Mouse (Mus musculus) left cerebral cortex, adult 11 months (tissue): ENCODE measurements around the gene Mob3a.

Experiments
- DNase-seq: peaks from one replicate; pipeline ENCODE4 v3.0.0; 2022; ENCODE audit warnings: low spot score

Mob3a gene

GRCm38 (mm10) chr10:80700038-80700504, 1.7 kb downstream of the Mob3a start:
- DNase-seq: no peak

DNA sequence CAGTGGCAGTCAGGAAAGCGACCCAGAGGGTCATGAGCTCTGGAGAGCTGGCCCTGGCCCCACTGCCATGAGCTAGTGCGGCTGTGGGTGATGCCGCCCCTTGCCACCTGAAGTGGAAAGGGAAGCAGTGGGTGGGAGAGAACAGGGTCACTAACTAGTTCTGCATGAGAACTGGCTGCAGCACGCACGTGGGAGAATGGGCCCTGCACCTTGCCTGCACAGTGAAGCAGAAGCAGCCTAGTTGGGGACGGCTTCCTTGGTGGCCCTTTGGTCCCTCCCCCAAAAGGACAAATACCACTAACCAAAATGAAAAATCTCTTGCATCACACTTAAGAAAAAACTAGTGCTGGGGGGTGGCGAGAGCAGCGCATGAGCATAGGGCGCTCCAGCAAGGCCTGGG, 3.2 kb downstream of the Mob3a start:
- no peak for DNase-seq

DNA sequence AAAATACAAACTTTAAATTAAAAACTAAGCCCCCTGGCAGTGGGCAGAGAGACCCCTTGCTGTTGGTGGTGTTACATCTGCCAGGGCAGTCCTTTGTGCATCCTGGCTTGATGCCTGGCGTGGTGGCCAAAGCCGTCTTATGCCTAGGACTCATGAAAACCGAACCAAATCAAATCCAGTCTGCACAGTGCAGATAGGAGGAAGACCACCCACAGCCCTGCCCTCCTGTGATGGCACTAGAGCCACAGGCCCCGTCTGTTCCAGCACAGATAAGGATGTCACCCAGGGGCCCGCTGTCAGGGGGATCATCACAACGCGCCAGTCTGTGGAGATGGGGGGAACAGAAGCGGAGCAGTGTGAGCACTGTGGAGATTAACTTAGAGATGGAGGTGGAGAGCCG, 4.0 kb downstream of the Mob3a start:
- no peak for DNase-seq

GRCm38 (mm10) chr10:80697393-80697787, 4.4 kb downstream of the Mob3a start:
- DNase-seq: no peak

DNA sequence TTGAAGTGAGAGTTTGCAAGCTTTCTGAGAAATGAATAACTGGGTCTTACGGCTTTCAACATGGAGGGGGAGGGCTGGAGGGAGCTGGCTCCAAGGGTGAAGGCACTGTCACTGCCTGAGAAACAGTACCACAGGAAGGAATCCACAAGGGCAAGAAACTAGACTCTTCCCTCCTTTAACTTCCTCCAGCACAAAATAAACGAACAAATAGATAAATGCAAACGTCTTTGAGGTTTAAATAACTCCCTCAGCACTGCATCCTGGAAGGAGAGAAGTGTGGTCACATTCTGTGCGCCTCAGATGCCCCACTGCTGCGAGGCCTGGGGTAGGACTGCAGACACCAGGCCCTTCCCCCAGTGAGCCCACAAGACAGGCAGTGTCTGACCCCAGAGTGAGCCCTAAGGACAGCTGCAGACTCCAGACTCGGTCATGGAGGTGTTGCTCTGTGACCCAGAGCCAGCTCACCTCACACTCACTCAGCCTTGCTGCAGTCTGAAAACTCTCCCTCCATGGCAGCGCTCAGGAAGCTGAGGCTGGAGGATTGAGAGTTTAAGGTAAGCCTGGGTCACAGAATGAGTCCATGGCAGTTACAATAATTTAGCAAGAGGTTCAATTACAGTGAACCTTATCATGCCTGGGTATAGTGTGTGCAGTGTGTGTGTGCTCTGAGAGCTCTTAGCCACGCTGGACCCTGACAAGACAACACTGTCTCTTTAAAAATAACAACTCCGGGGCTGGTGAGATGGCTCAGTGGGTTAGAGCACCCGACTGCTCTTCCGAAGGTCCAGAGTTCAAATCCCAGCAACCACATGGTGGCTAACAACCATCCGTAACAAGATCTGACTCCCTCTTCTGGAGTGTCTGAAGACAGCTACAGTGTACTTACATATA, 5.0 kb downstream of the Mob3a start:
- no peak for DNase-seq

- no peak for DNase-seq
Measured at GRCm38 (mm10) chr10:80695801-80696501, 5.8 kb downstream of the Mob3a start.

GRCm38 (mm10) chr10:80695186-80695585, 6.6 kb downstream of the Mob3a start:
- no peak for DNase-seq

DNA sequence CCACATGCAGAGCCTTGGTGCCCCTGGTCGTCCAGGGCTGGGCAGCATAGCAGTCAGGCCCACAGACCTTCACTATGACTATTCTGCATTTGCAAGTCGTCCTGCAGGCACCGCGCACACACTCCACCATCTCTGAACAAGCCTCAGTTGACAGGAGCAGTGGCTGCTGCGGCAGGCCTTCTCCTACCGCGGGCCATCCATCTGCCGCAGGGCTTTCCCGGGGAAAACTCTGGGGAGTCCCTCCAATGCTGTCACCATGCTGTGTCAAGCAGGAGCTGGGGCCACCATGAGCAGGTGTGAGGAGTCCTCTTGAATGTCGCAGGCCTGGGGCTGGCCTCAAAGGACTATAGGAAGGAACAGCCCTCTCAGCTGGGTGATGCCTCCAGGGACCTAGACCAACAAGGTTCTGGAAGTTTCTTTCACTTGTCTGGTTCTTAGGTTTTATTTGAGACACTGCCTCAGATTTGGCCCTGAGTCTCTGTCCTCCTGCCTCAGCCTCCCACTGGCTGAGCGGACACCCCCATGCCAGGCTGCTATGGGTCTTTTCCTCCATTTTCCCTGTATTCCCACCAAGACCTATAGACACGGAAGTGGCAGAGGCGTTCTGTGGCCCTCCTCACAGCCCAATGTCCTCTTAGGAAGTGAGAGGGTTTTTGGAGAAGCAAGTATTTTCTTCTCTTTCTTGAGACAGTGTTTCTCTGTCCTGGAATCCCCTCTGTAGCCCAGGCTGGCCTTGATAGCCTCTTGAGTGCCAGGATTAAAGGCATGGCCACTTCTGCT, 7.4 kb downstream of the Mob3a start:
- no peak for DNase-seq

GRCm38 (mm10) chr10:80693401-80694045, 8.3 kb downstream of the Mob3a start:
- no peak for DNase-seq

DNA sequence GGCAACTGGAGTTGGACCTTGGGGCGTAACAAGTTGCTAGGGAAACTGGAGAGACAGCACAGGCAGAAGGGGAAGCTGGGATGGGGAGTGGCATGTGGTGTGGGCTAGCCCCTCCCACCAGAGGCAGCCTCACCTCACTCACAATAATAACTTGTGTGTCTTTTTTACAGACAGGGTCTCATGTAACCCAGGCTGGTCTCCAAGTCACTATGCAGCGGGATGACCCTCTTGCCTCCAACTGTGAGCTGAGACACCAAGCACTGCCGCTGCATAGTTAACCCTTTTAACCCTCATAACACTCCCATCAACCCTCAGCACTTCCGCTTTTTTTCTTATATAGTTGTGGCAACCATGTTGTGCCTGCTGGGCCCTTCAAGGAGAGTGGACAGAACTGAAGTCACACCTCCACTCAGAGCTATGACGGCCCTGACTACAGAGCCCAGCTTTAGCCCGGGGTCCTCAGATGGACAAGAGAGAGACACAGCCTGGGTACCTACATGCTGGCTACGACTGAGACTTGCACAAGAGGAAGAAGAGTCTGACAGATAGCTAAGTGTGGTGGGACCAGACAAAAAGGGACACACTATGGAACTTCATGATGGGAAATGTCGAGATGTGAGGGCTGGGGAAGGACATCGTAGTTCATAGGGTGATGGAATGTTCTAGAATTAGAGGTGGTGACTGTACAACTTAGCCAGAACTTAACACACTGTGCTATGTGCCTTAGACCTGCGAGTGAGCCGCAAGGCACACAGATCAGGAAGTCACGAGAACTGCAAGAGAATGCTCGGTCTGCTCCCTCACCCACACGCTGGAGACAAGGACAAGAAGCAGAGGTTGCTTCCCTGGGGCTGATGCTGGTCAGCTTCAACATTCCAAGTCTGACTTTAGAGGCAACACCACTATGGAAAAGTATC, 9.3 kb downstream of the Mob3a start:
- DNase-seq: no peak

- DNase-seq: no peak
Measured at GRCm38 (mm10) chr10:80687850-80688249, 13.9 kb downstream of the Mob3a start.

GRCm38 (mm10) chr10:80686617-80687016, 15.2 kb downstream of the Mob3a start:
- no peak for DNase-seq

- DNase-seq: no peak
Measured at GRCm38 (mm10) chr10:80684984-80685383, 16.8 kb downstream of the Mob3a start.

DNA sequence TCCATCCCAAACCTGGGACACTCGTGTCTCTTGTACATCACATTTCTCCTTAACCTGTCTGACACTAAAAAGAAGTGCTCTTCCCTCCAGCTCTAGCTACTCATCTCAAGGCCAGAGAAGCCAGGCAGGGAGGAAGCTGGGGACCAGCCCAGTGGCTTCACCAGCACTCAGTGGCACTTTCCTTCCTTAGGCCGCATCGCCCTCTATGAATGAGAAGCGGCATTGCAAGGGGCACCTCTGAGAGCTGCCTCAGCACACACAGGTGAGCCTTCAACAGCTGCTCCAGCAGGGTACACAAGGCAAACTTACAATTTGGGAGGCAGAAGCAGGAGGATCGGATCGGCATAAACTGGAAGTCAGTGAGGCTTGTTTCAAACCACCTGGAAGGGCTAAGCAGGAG, 17.6 kb downstream of the Mob3a start:
- no peak for DNase-seq

DNA sequence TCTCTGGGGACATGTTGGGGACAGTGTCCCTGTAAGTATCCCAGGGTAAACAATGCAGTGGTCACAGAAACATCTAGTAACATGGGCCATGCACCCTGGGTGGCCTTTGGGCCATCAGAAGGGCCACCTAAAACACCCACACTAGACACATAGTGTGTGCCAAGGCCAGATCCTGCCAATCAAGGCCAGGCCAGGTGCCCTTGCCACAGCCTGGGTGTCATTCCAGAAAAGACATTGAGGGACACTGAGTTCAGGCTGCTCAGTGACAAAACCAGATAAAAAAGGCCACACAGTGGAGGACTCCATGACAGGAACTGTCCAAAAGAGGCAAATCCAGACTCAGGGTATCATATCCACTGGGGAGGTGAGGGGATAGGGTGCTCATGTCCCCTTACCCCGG, 18.1 kb downstream of the Mob3a start:
- DNase-seq: no peak

DNA sequence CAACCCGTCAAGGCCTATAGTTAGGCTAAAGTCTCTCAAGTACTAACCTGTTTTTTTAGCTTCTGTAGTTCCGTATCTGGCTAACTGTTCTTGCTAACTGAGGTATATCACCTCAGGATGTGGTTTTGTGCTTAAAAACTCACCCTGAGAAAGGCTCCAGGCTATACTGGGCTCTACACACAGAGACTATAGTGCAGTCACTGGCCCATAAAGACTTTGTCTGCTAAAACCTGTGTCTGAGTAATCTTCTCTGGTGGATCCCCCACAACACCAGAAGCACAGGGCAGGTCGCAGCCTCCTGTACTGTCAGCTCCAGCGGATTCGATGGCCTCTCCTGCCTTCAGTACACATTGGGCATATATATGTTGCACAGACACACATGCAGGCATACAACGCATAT, 19.8 kb downstream of the Mob3a start:
- no peak for DNase-seq

GRCm38 (mm10) chr10:80680260-80680696, 21.5 kb downstream of the Mob3a start:
- DNase-seq: no peak

- no peak for DNase-seq
Measured at GRCm38 (mm10) chr10:80679556-80680259, 22.1 kb downstream of the Mob3a start.

GRCm38 (mm10) chr10:80678601-80679377, 23.0 kb downstream of the Mob3a start:
- DNase-seq: no peak
